Mouse (Mus musculus): Measurements from ENCODE around the gene Prr13. TPM values are rescaled to one million over a fixed set of nuclear protein-coding genes. Genes with fewer than 3 reads are reported as not detected.

Prr13 gene
- polyA plus RNA-seq, 1 experiment = 123 TPM

GRCm38 (mm10) chr15:102510110-102510509, 51.3 kb downstream of the Prr13 start:
- Histone ChIP-seq H3K36me3 (ENCODE audit: control insufficient read depth, insufficient read depth, low read length) (0 out of 2 replicates have a peak, but pooled peaks cover 2% of the 10 kb centered on the region), H3K4me1 (replicated peaks; ENCODE audit: control insufficient read depth, insufficient read depth, low read length) (peaks cover 13% of the 10 kb centered on the region), H3K27ac (ENCODE audit: control insufficient read depth, insufficient read depth, low read length) (no peak overlapping the region), H3K27me3 (ENCODE audit: control insufficient read depth, insufficient read depth, low read length) (no peaks in the 10 kb centered on the region), H3K4me3 (ENCODE audit: control insufficient read depth, insufficient read depth, low read length) (peak overlapping the region; percentile 58)
- WGBS = 38% methylated on average over 9 of the region's 9 CpGs
- DNase-seq = no peak
- TF ChIP-seq CTCF (IDR thresholded peaks at IDR 0.05; ENCODE audit: borderline replicate concordance, control insufficient read depth, extremely low read depth, insufficient read depth, low read length, poor library complexity) (no peak), POLR2A (IDR thresholded peaks at IDR 0.05; ENCODE audit: control insufficient read depth, extremely low read depth, insufficient read depth, low read length, poor library complexity) (no peak)

GRCm38 (mm10) chr15:102510590-102511284, 51.9 kb downstream of the Prr13 start:
- Histone ChIP-seq H3K27me3 (ENCODE audit: control insufficient read depth, insufficient read depth, low read length) (no peaks in the 10 kb centered on the region), H3K27ac (ENCODE audit: control insufficient read depth, insufficient read depth, low read length) (no peak overlapping the region), H3K4me3 (ENCODE audit: control insufficient read depth, insufficient read depth, low read length) (peak overlapping the region; percentile 58), H3K4me1 (replicated peaks; ENCODE audit: control insufficient read depth, insufficient read depth, low read length) (peaks cover 14% of the 10 kb centered on the region), H3K36me3 (ENCODE audit: control insufficient read depth, insufficient read depth, low read length) (no peaks in the 10 kb centered on the region)
- DNase-seq = peak; percentile 77
- no peak for TF ChIP-seq POLR2A (IDR thresholded peaks at IDR 0.05; ENCODE audit: control insufficient read depth, extremely low read depth, insufficient read depth, low read length, poor library complexity)
- no peak for TF ChIP-seq CTCF (IDR thresholded peaks at IDR 0.05; ENCODE audit: borderline replicate concordance, control insufficient read depth, extremely low read depth, insufficient read depth, low read length, poor library complexity)
- 5% methylated on average over 34 of the region's 34 CpGs for WGBS

- Histone ChIP-seq H3K27ac (ENCODE audit: control insufficient read depth, insufficient read depth, low read length) (no peak overlapping the region), H3K4me1 (replicated peaks; ENCODE audit: control insufficient read depth, insufficient read depth, low read length) (peaks cover 18% of the 10 kb centered on the region), H3K4me3 (ENCODE audit: control insufficient read depth, insufficient read depth, low read length) (no peak overlapping the region), H3K27me3 (ENCODE audit: control insufficient read depth, insufficient read depth, low read length) (no peaks in the 10 kb centered on the region), H3K36me3 (ENCODE audit: control insufficient read depth, insufficient read depth, low read length) (no peaks in the 10 kb centered on the region)
- 70% methylated on average over 6 of the region's 6 CpGs for WGBS
- TF ChIP-seq CTCF (IDR thresholded peaks at IDR 0.05; ENCODE audit: borderline replicate concordance, control insufficient read depth, extremely low read depth, insufficient read depth, low read length, poor library complexity) (no peak), POLR2A (IDR thresholded peaks at IDR 0.05; ENCODE audit: control insufficient read depth, extremely low read depth, insufficient read depth, low read length, poor library complexity) (no peak)
- DNase-seq = no peak
These were observed 52.5 kb downstream of the Prr13 start for GRCm38 (mm10) chr15:102511285-102511833.

GRCm38 (mm10) chr15:102512010-102512409, 53.2 kb downstream of the Prr13 start:
- Histone ChIP-seq H3K4me3 (ENCODE audit: control insufficient read depth, insufficient read depth, low read length) (no peak overlapping the region), H3K27me3 (ENCODE audit: control insufficient read depth, insufficient read depth, low read length) (no peaks in the 10 kb centered on the region), H3K4me1 (replicated peaks; ENCODE audit: control insufficient read depth, insufficient read depth, low read length) (peaks cover 19% of the 10 kb centered on the region), H3K27ac (ENCODE audit: control insufficient read depth, insufficient read depth, low read length) (no peak overlapping the region), H3K36me3 (ENCODE audit: control insufficient read depth, insufficient read depth, low read length) (no peaks in the 10 kb centered on the region)
- TF ChIP-seq POLR2A (IDR thresholded peaks at IDR 0.05; ENCODE audit: control insufficient read depth, extremely low read depth, insufficient read depth, low read length, poor library complexity) (no peak), CTCF (IDR thresholded peaks at IDR 0.05; ENCODE audit: borderline replicate concordance, control insufficient read depth, extremely low read depth, insufficient read depth, low read length, poor library complexity) (no peak)
- no peak for DNase-seq
- WGBS = 94% methylated on average over 5 of the region's 5 CpGs

Other genes starting within 250 kb of the Prr13 start
- 72.6 and 82.8 TPM in 2 replicates for gene Itgb7, start 227.1 kb upstream of the Prr13 start, polyA plus RNA-seq (2012; rRNA removed)
- gene Rarg, start 201.5 kb upstream of the Prr13 start, polyA plus RNA-seq (2012; rRNA removed) = 18.9 and 23.7 TPM in 2 replicates
- 0.30 and 0.31 TPM in 2 replicates for gene Gm9918, start 188.5 kb upstream of the Prr13 start, polyA plus RNA-seq (2012; rRNA removed)
- gene Mfsd5, start 179.6 kb upstream of the Prr13 start, polyA plus RNA-seq (2012; rRNA removed) = 87.9 and 92.5 TPM in 2 replicates
- 51.5 and 55.6 TPM in 2 replicates for gene Espl1, start 162.8 kb upstream of the Prr13 start, polyA plus RNA-seq (2012; rRNA removed)
- 76.0 and 93.2 TPM in 2 replicates for gene Pfdn5, start 132.9 kb upstream of the Prr13 start, polyA plus RNA-seq (2012; rRNA removed)
- gene Myg1, start 127.3 kb upstream of the Prr13 start, polyA plus RNA-seq (2012; rRNA removed) = 104 and 105 TPM in 2 replicates
- 106 and 107 TPM in 2 replicates for gene Aaas, start 108.3 kb upstream of the Prr13 start, polyA plus RNA-seq (2012; rRNA removed)
- 0.13 and 0.23 TPM in 2 replicates for gene Sp7, start 91.8 kb upstream of the Prr13 start, polyA plus RNA-seq (2012; rRNA removed)
- gene Sp1, start 52.9 kb upstream of the Prr13 start, polyA plus RNA-seq (2012; rRNA removed) = 45.0 and 52.1 TPM in 2 replicates
- gene Amhr2, start 13.7 kb upstream of the Prr13 start, polyA plus RNA-seq (2012; rRNA removed) = 0.65 and 1.7 TPM in 2 replicates
- 846 and 935 TPM in 2 replicates for gene Pcbp2, start 11.5 kb downstream of the Prr13 start, polyA plus RNA-seq (2012; rRNA removed)
- gene Gm10337, start 44.7 kb downstream of the Prr13 start, polyA plus RNA-seq (2012; rRNA removed) = not detected in 2 replicates
- gene Map3k12, start 58.0 kb downstream of the Prr13 start, polyA plus RNA-seq (2012; rRNA removed) = 11.3 and 12.7 TPM in 2 replicates
- 133 and 166 TPM in 2 replicates for gene Tarbp2, start 59.2 kb downstream of the Prr13 start, polyA plus RNA-seq (2012; rRNA removed)
- 10.8 and 11.7 TPM in 2 replicates for gene Npff, start 65.9 kb downstream of the Prr13 start, polyA plus RNA-seq (2012; rRNA removed)
- gene Gm28047, start 166.0 kb downstream of the Prr13 start, polyA plus RNA-seq (2012; rRNA removed) = not detected in 2 replicates
- gene Atf7, start 166.4 kb downstream of the Prr13 start, polyA plus RNA-seq (2012; rRNA removed) = 129 and 140 TPM in 2 replicates
- gene Atp5g2, start 213.3 kb downstream of the Prr13 start, polyA plus RNA-seq (2012; rRNA removed) = 378 and 434 TPM in 2 replicates

Measured in thymus, adult 2 months (tissue).